ENCODE assay signal across 8 mouse cellular contexts in genomic region chr6:47787941-47788736, GRCm38 (mm10). TPM values are rescaled to one million over a fixed set of nuclear protein-coding genes. Genes with fewer than 3 reads are reported as not detected.
DNase-seq lines count a peak whose midpoint lies in the region; ATAC-seq and TF ChIP-seq lines count a peak whose summit lies in the region.

No protein-coding gene starts in this region.

- peak overlapping the region; percentile 85 for H3K27ac ChIP-seq in heart, embryonic 12.5 days (ENCODE audit: poor library complexity, severe bottlenecking)
- H3K27ac ChIP-seq in kidney, embryonic 16.5 days (ENCODE audit: low read length): peak overlapping the region; percentile 96
- H3K27ac ChIP-seq in liver, adult 2 months (replicated peaks; ENCODE audit: insufficient read depth, low read depth, low read length): peak overlapping the region; percentile 96

- H3K4me1 ChIP-seq in erythroblast, embryonic 14.5 days (ENCODE audit: control insufficient read depth): peaks cover 28% of the 10 kb centered on the region
- peaks cover 6% of the 10 kb centered on the region for H3K4me1 ChIP-seq in heart, embryonic 12.5 days (replicated peaks)
- peaks cover 6% of the 10 kb centered on the region for H3K4me1 ChIP-seq in kidney, embryonic 16.5 days (ENCODE audit: insufficient read depth, low read length)
- H3K4me1 ChIP-seq in liver, adult 2 months (ENCODE audit: control insufficient read depth, insufficient read depth, low read length): peaks cover 2% of the 10 kb centered on the region; the same call in 1 of the 2 replicates

- H3K27me3 ChIP-seq in C2C12 (ENCODE audit: control insufficient read depth, insufficient read depth, insufficient read length): no peaks in the 10 kb centered on the region
- H3K27me3 ChIP-seq in erythroblast, embryonic 14.5 days (ENCODE audit: control insufficient read depth): no peaks in the 10 kb centered on the region
- no peaks in the 10 kb centered on the region for H3K27me3 ChIP-seq in heart, embryonic 12.5 days (replicated peaks)
- no peaks in the 10 kb centered on the region for H3K27me3 ChIP-seq in kidney, embryonic 16.5 days (ENCODE audit: insufficient read depth, low read length)
- H3K27me3 ChIP-seq in liver, adult 2 months (ENCODE audit: control insufficient read depth, insufficient read depth, low read length): no peaks in the 10 kb centered on the region

- H3K79me2 ChIP-seq in C2C12 (ENCODE audit: control insufficient read depth, insufficient read depth): no peaks in the 10 kb centered on the region
- H3K79me2 ChIP-seq in liver, adult 2 months (ENCODE audit: control insufficient read depth, insufficient read depth, low read length): no peaks in the 10 kb centered on the region

- peak overlapping the region; percentile 78 for H3K9ac ChIP-seq in heart, embryonic 12.5 days
- H3K9ac ChIP-seq in kidney, embryonic 16.5 days (replicated peaks; ENCODE audit: low read length): peak overlapping the region; percentile 78
- peak overlapping the region; percentile 84 for H3K9ac ChIP-seq in liver, adult 2 months (ENCODE audit: low read depth, low read length)

- under 1% methylated on average over 18 of the region's 18 CpGs for WGBS in heart, embryonic 12.5 days
- under 1% methylated on average over 18 of the region's 18 CpGs for WGBS in kidney, embryonic 16.5 days
- under 1% methylated on average over 18 of the region's 18 CpGs for WGBS in liver, adult 2 months

- peak; percentile 75; the same call in 1 of the 2 replicates for TF ChIP-seq POLR2A in brain, embryonic 14.5 days (IDR thresholded peaks at IDR 0.05; ENCODE audit: borderline replicate concordance, extremely low read depth, insufficient read depth, insufficient read length, poor library complexity, severe bottlenecking)
- TF ChIP-seq POLR2A in liver, adult 2 months (IDR thresholded peaks at IDR 0.05; ENCODE audit: extremely low read depth, insufficient read depth, low read length): peak; percentile 72

- ATAC-seq in heart, embryonic 12.5 days (ENCODE audit: insufficient number of reproducible peaks, low FRiP score): peak; percentile 91
- ATAC-seq in kidney, embryonic 16.5 days (ENCODE audit: low FRiP score, low TSS enrichment): peak; percentile 96
- ATAC-seq in monocyte, adult 5-6 weeks (replicated peaks; ENCODE audit: insufficient number of reproducible peaks, low FRiP score, low TSS enrichment, poor library complexity, severe bottlenecking): peak; percentile 93

- H3K4me3 ChIP-seq in C2C12 (ENCODE audit: insufficient read depth, poor library complexity, severe bottlenecking): peak overlapping the region; percentile 16
- H3K4me3 ChIP-seq in erythroblast, embryonic 14.5 days (replicated peaks): peak overlapping the region; percentile 72
- H3K4me3 ChIP-seq in heart, embryonic 12.5 days: peak overlapping the region; percentile 62
- H3K4me3 ChIP-seq in kidney, embryonic 16.5 days (ENCODE audit: low read length): peak overlapping the region; percentile 51
- H3K4me3 ChIP-seq in liver, adult 2 months (ENCODE audit: insufficient read depth, low read depth, low read length): peak overlapping the region; percentile 50

- no peak for TF ChIP-seq CTCF in C2C12 (IDR thresholded peaks at IDR 0.05; ENCODE audit: control insufficient read depth, insufficient read depth, insufficient read length)
- TF ChIP-seq CTCF in brain, embryonic 14.5 days (IDR thresholded peaks at IDR 0.05; ENCODE audit: borderline replicate concordance, extremely low read depth, insufficient read depth, insufficient read length): no peak
- TF ChIP-seq CTCF in liver, adult 2 months (IDR thresholded peaks at IDR 0.05; ENCODE audit: low read depth, low read length): no peak

- DNase-seq in brain, embryonic 14.5 days (ENCODE audit: low read depth): peak; percentile 95
- DNase-seq in liver, adult 2 months (ENCODE audit: extremely low read depth, low read depth, low spot score): peak; percentile 88
- DNase-seq in spleen, postnatal 36 days (ENCODE audit: low spot score in 2 of 2): peak; percentile 73 to 79

- H3K4me2 ChIP-seq in heart, embryonic 12.5 days: peak overlapping the region; percentile 70
- peak overlapping the region; percentile 57 for H3K4me2 ChIP-seq in kidney, embryonic 16.5 days (replicated peaks; ENCODE audit: low read depth, low read length)

- H3K36me3 ChIP-seq in C2C12 (ENCODE audit: control insufficient read depth, insufficient read depth): no peaks in the 10 kb centered on the region
- H3K36me3 ChIP-seq in erythroblast, embryonic 14.5 days (ENCODE audit: control insufficient read depth): no peaks in the 10 kb centered on the region
- no peaks in the 10 kb centered on the region for H3K36me3 ChIP-seq in heart, embryonic 12.5 days
- no peaks in the 10 kb centered on the region for H3K36me3 ChIP-seq in kidney, embryonic 16.5 days (ENCODE audit: insufficient read depth, low read length)
- H3K36me3 ChIP-seq in liver, adult 2 months (ENCODE audit: control insufficient read depth, insufficient read depth, low read length): no peaks in the 10 kb centered on the region

- H3K9me3 ChIP-seq in erythroblast, embryonic 14.5 days (ENCODE audit: control insufficient read depth, low read length): no peaks in the 10 kb centered on the region
- no peaks in the 10 kb centered on the region for H3K9me3 ChIP-seq in heart, embryonic 12.5 days (replicated peaks)
- no peaks in the 10 kb centered on the region for H3K9me3 ChIP-seq in kidney, embryonic 16.5 days (ENCODE audit: low read length)

- H3ac ChIP-seq in C2C12 (ENCODE audit: control insufficient read depth, insufficient read length, low read depth): peak overlapping the region; percentile 44

- H3K79me3 ChIP-seq in C2C12 (ENCODE audit: low read depth): no peaks in the 10 kb centered on the region

TF ChIP-seq in C2C12, 6 proteins besides CTCF, POLR2A, EP300 and RAD21:
- no peak for TF ChIP-seq MYOD1 (IDR thresholded peaks at IDR 0.05; ENCODE audit: control insufficient read depth, insufficient read length, low read depth)
- TF ChIP-seq CEBPB (IDR thresholded peaks at IDR 0.05; ENCODE audit: low read depth): peak; percentile 7
- peak; percentile 73 for TF ChIP-seq MAX (IDR thresholded peaks at IDR 0.05)
- TF ChIP-seq FOSL1 (IDR thresholded peaks at IDR 0.05; ENCODE audit: insufficient read depth, low read length, poor library complexity, severe bottlenecking): no peak
- TF ChIP-seq MYOG (IDR thresholded peaks at IDR 0.05; ENCODE audit: control insufficient read depth, extremely low read depth, insufficient read length): no peak
- no peak for TF ChIP-seq USF1 (IDR thresholded peaks at IDR 0.05; ENCODE audit: low read depth)
TF ChIP-seq in C2C12: peak in this region for 2.

RNA-seq across cellular contexts. Expression of gene Pdia4, which starts 25.1 kb away (rescaled TPM):
- polyA plus RNA-seq in C2C12 (2012; fragmentation: generic; extraction: Trizol): 78.9 TPM
- polyA plus RNA-seq in brain, embryonic 14.5 days (2012; rRNA removed): 52.6 and 75.7 TPM in 2 replicates
- 0.02 and 0.07 TPM in 2 replicates for polyA plus RNA-seq in erythroblast, embryonic 14.5 days (2012)
- polyA plus RNA-seq in heart, embryonic 12.5 days (2016; fragmentation: Nextera tagmentation; extraction: Ambion mirVana): 209 and 219 TPM in 2 replicates
- polyA plus RNA-seq in kidney, embryonic 16.5 days (2015; fragmentation: Nextera tagmentation; extraction: Ambion mirVana): 397 and 399 TPM in 2 replicates
- 244 and 280 TPM in 2 replicates for total RNA-seq in liver, adult 2 months (2014; rRNA removed)
- 69.4 and 76.6 TPM in 2 replicates for polyA plus RNA-seq in liver, adult 2 months (2012; rRNA removed)
- 164 to 238 TPM (median 188 TPM) in 3 replicates for total RNA-seq in monocyte, adult 5-6 weeks (2017)

RNA-seq across cellular contexts. Expression of gene Zfp786, which starts 42.5 kb away (rescaled TPM):
- polyA plus RNA-seq in C2C12 (2012; fragmentation: generic; extraction: Trizol): 0.39 TPM
- polyA plus RNA-seq in brain, embryonic 14.5 days (2012; rRNA removed): 5.2 and 8.8 TPM in 2 replicates
- polyA plus RNA-seq in erythroblast, embryonic 14.5 days (2012): not detected in 2 replicates
- polyA plus RNA-seq in heart, embryonic 12.5 days (2016; fragmentation: Nextera tagmentation; extraction: Ambion mirVana): 1.3 and 1.6 TPM in 2 replicates
- 3.6 and 3.9 TPM in 2 replicates for polyA plus RNA-seq in kidney, embryonic 16.5 days (2015; fragmentation: Nextera tagmentation; extraction: Ambion mirVana)
- 0.07 and 0.28 TPM in 2 replicates for total RNA-seq in liver, adult 2 months (2014; rRNA removed)
- 0.12 and 0.27 TPM in 2 replicates for polyA plus RNA-seq in liver, adult 2 months (2012; rRNA removed)
- not detected in 3 replicates for total RNA-seq in monocyte, adult 5-6 weeks (2017)

RNA-seq across cellular contexts. Expression of gene Zfp398, which starts 47.3 kb away (rescaled TPM):
- 1.7 TPM for polyA plus RNA-seq in C2C12 (2012; fragmentation: generic; extraction: Trizol)
- 17.4 and 22.2 TPM in 2 replicates for polyA plus RNA-seq in brain, embryonic 14.5 days (2012; rRNA removed)
- 0.04 and 0.06 TPM in 2 replicates for polyA plus RNA-seq in erythroblast, embryonic 14.5 days (2012)
- polyA plus RNA-seq in heart, embryonic 12.5 days (2016; fragmentation: Nextera tagmentation; extraction: Ambion mirVana): 3.7 and 4.7 TPM in 2 replicates
- 9.1 and 10.8 TPM in 2 replicates for polyA plus RNA-seq in kidney, embryonic 16.5 days (2015; fragmentation: Nextera tagmentation; extraction: Ambion mirVana)
- 4.0 and 4.6 TPM in 2 replicates for total RNA-seq in liver, adult 2 months (2014; rRNA removed)
- polyA plus RNA-seq in liver, adult 2 months (2012; rRNA removed): 3.3 and 4.5 TPM in 2 replicates
- total RNA-seq in monocyte, adult 5-6 weeks (2017): 14.8 to 26.5 TPM (median 15.0 TPM) in 3 replicates

Comparison
In these comparisons a context has a peak if more than half of its experiments do, and no peak if none do; other contexts are left out.
1. Peak in every context shown above with its lines: DNase-seq, ATAC-seq, H3K4me3 ChIP-seq and H3K27ac ChIP-seq.
2. H3K4me3 ChIP-seq: peak in every context shown above with its lines; median percentile 72 in erythroblast, embryonic 14.5 days; 62 in heart, embryonic 12.5 days; 51 in kidney, embryonic 16.5 days; 50 in liver, adult 2 months; 16 in C2C12.
3. RNA of gene Pdia4, which starts 25.1 kb away (polyA plus RNA-seq): 397 to 399 TPM in kidney, embryonic 16.5 days, 209 to 219 TPM in heart, embryonic 12.5 days, 78.9 TPM in C2C12 (single experiment), 52.6 to 75.7 TPM in brain, embryonic 14.5 days and 69.4 to 76.6 TPM in liver, adult 2 months; 0.02 to 0.07 TPM in erythroblast, embryonic 14.5 days; every median in the first group is over 10 times any median in the second.